Mouse (Mus musculus) T-helper 1 cell (primary cell): ENCODE data around the gene Dsn1.

ENCODE experiments used
- in situ Hi-C: fragments of 300-600 bp; cut with MboI, MseI; formaldehyde crosslinking; loops from one replicate; pipeline ENCODE4 v1.15.1; 2025; ENCODE audit warnings: high pct_unique_total_duplicates

The Dsn1 gene

GRCm38 (mm10) chr2:156973316-156974100, 33.4 kb downstream of the Dsn1 start:
- in situ Hi-C loops = no loop called here

- in situ Hi-C loops = no loop called here
Observed at GRCm38 (mm10) chr2:156970253-156970652, 36.7 kb downstream of the Dsn1 start.

- in situ Hi-C loops = no loop called here
Observed at GRCm38 (mm10) chr2:156968501-156968900, 38.5 kb downstream of the Dsn1 start.

GRCm38 (mm10) chr2:156967388-156967787, 39.6 kb downstream of the Dsn1 start:
- in situ Hi-C loops = no loop called here

GRCm38 (mm10) chr2:156963891-156964290, 43.1 kb downstream of the Dsn1 start:
- in situ Hi-C loops = no loop called here

GRCm38 (mm10) chr2:156958496-156959252, 48.3 kb downstream of the Dsn1 start:
- in situ Hi-C loops = no loop called here

- in situ Hi-C loops = no loop called here
Observed at GRCm38 (mm10) chr2:156957035-156957434, 49.9 kb downstream of the Dsn1 start.

GRCm38 (mm10) chr2:156956306-156956705, 50.6 kb downstream of the Dsn1 start:
- in situ Hi-C loops = no loop called here

- in situ Hi-C loops = no loop called here
Observed at GRCm38 (mm10) chr2:156954463-156954862, 52.5 kb downstream of the Dsn1 start.

- in situ Hi-C loops = no loop called here
Observed at GRCm38 (mm10) chr2:156951301-156952094, 55.5 kb downstream of the Dsn1 start.

- in situ Hi-C loops = no loop called here
Observed at GRCm38 (mm10) chr2:156950816-156951215, 56.1 kb downstream of the Dsn1 start.
